Mouse (Mus musculus) kidney, adult 2 months (tissue): ENCODE results near the gene Pdzrn4.

Experiments used
- CTCF ChIP-seq: fragments of 200-500 bp; conservative IDR thresholded peaks from 2 replicates; pipeline ENCODE4 v1.5.1; 2011; ENCODE audit warnings: low read depth, mild to moderate bottlenecking, control low read depth, low read length, moderate library complexity, mixed read lengths; ENCODE audit not compliant: insufficient read depth, insufficient read length
- POLR2A ChIP-seq: fragments of 200-500 bp; IDR thresholded peaks from one replicate; pipeline ENCODE4 v1.6.1; 2011; ENCODE audit warnings: low read depth, low read length, control low read depth

DNA sequence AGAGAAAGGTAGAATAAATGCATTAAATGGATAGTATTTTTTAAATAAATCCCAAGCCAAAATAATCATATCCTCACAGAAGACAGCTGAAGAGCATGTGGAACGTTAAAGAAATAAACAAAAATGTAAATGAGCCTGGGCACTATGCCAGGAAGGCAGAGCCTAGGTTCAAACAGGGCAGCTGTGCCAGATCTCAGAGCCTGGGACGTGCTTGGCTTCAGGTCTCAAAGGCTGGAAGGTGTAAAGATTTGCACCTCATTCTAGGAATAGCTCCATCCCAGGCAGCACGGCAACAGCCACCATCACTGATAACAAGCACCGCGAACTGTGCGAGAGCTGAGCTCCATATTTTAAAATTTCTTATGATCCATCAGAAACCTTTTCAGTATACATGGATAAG lies 32.5 kb upstream of the Pdzrn4 start:
- TF ChIP-seq POLR2A (no peak), CTCF (no peak)
